Mouse (Mus musculus): Measurements from ENCODE around the gene Mrpl58.

- no peak for TF ChIP-seq CTCF (conservative IDR thresholded peaks at IDR 0.05; ENCODE audit: low read length)
- TF ChIP-seq POU5F1 (IDR thresholded peaks at IDR 0.05; ENCODE audit: borderline replicate concordance, low read length) = no peak
Measured at GRCm38 (mm10) chr11:115424666-115425065, 21.1 kb downstream of the Mrpl58 start.

Measured in E14TG2a.4 (cell line).